Mouse (Mus musculus) myocyte (in vitro differentiated cells): ENCODE measurements at regions not wholly inside any gene's neighbourhood (a gene's known extent, or its start where the extent isn't known, plus 50 kb on each side); places are given as distances from the start of the nearest gene placed in this dataset.

Experiments
- CEBPB ChIP-seq: IDR thresholded peaks from 2 replicates; pipeline ENCODE4 v1.6.1; 2011; ENCODE audit warnings: mild to moderate bottlenecking, moderate library complexity; ENCODE audit not compliant: poor library complexity, insufficient read depth, severe bottlenecking
- E2F4 ChIP-seq: IDR thresholded peaks from one replicate; pipeline ENCODE4 v1.6.1; 2011; ENCODE audit warnings: mild to moderate bottlenecking, control low read depth, moderate library complexity; ENCODE audit not compliant: insufficient read depth
- MAX ChIP-seq: IDR thresholded peaks from one replicate; pipeline ENCODE4 v1.6.1; 2011; ENCODE audit warnings: low read depth, mild to moderate bottlenecking, control low read depth
- MYOD1 ChIP-seq, 3 experiments: IDR thresholded peaks; one replicate each; pipeline ENCODE4 v1.6.1; 2011; ENCODE audit warnings: control low read depth in 2 of 3, low read depth in 2 of 3, mild to moderate bottlenecking in 2 of 3, moderate library complexity in 1 of 3; ENCODE audit not compliant: insufficient read length in 2 of 3, control insufficient read depth in 1 of 3
- MYOG ChIP-seq, 3 experiments: IDR thresholded peaks; one replicate each; pipeline ENCODE4 v1.6.1; 2011; ENCODE audit warnings: control low read depth in 2 of 3, low read depth in 2 of 3, mild to moderate bottlenecking in 2 of 3; ENCODE audit not compliant: insufficient read length in 2 of 3, control insufficient read depth in 1 of 3, insufficient read depth in 1 of 3
- POLR2A ChIP-seq: IDR thresholded peaks from one replicate; pipeline ENCODE4 v1.6.1; 2011; ENCODE audit warnings: low read depth, mild to moderate bottlenecking, control low read depth, moderate library complexity; ENCODE audit not compliant: insufficient read length
- POLR2AphosphoS2 ChIP-seq: IDR thresholded peaks from one replicate; pipeline ENCODE4 v1.6.1; 2011; ENCODE audit warnings: low read depth, control low read depth; ENCODE audit not compliant: insufficient read length
- TCF12 ChIP-seq: IDR thresholded peaks from one replicate; pipeline ENCODE4 v1.6.1; 2011; ENCODE audit warnings: mild to moderate bottlenecking, control low read depth; ENCODE audit not compliant: poor library complexity, insufficient read depth, severe bottlenecking
- TCF3 ChIP-seq: IDR thresholded peaks from one replicate; pipeline ENCODE4 v1.6.1; 2011; ENCODE audit warnings: low read depth, control low read depth; ENCODE audit not compliant: insufficient read length
- USF1 ChIP-seq: IDR thresholded peaks from one replicate; pipeline ENCODE4 v1.6.1; 2011; ENCODE audit warnings: low read depth, mild to moderate bottlenecking, control low read depth, moderate library complexity

DNA sequence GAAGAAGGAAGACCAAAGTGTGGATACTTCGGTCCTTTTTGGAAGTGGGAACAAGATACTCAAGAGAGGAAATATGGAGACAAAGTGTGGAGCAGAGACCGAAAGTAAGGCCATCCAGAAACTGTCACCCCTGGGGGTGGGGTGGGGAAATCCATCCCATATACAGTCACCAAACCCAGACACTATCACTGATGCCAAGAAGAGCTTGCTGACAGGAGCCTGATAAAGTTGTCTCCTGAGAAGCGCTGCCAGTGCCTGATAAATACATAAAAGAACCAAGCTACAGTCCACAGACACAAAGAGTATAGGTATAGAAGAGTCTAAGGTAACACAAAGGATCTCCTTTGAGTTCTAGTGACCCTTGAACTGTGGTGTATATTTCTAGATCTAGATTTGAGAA lies 1026.7 kb downstream of the Pla2g4a start:
- TF ChIP-seq POLR2A (no peak), MYOD1 (IDR thresholded peaks at IDR 0.05; ENCODE audit: control insufficient read depth in 1 of 3, insufficient read length in 2 of 3, low read depth in 2 of 3) (no peak), TCF3 (no peak), USF1 (no peak), E2F4 (no peak), MYOG (IDR thresholded peaks at IDR 0.05; ENCODE audit: control insufficient read depth in 1 of 3, insufficient read depth in 1 of 3, insufficient read length in 2 of 3, low read depth in 2 of 3) (no peak), TCF12 (no peak), POLR2AphosphoS2 (no peak), MAX (no peak), CEBPB (no peak)
